Mouse (Mus musculus): ENCODE results near the gene Zfp758.

- no peak for TF ChIP-seq USF1 (IDR thresholded peaks at IDR 0.05; ENCODE audit: low read depth)
- peak; percentile 3 for TF ChIP-seq CTCF (IDR thresholded peaks at IDR 0.05; ENCODE audit: control insufficient read depth, insufficient read depth, insufficient read length)
- TF ChIP-seq MAX (IDR thresholded peaks at IDR 0.05), result no peak
Observed at GRCm38 (mm10) chr17:22410756-22411155, 49.5 kb downstream of the Zfp758 start.
